Mouse (Mus musculus) thymus, adult 2 months (tissue): Measurements from ENCODE around the gene Ipcef1.

Experiments
- CTCF ChIP-seq: fragments of 200-500 bp; IDR thresholded peaks from 2 replicates; pipeline ENCODE4 v1.5.1; 2012; ENCODE audit warnings: mild to moderate bottlenecking, control low read depth, low read length, moderate library complexity, borderline replicate concordance; ENCODE audit not compliant: control insufficient read depth, poor library complexity, insufficient read depth; ENCODE audit errors: extremely low read depth
- POLR2A ChIP-seq: fragments of 200-500 bp; IDR thresholded peaks from 2 replicates; pipeline ENCODE4 v1.6.1; 2012; ENCODE audit warnings: mild to moderate bottlenecking, low read length, control low read depth, moderate library complexity; ENCODE audit not compliant: control insufficient read depth, poor library complexity, insufficient read depth; ENCODE audit errors: extremely low read depth

DNA sequence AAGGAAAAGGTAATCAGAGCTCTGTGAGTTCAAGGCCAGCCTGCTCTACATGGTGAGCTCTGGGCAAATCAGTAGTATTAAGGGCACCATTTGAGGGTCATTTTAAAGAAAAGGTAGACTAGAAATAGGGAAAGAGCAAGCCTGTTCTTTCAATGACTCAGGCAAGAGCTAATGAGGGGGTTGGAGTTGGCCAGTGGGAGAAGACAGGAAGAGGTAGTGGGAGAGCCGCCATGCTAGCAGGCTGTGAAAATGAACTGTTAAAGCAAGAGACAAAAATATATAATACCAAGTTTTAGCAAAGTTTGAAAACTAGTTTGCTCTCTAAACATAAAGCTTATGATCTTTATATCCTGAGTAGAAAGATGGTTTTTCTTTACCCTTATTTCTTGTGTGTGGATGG is 121.9 kb downstream of the Ipcef1 start:
- TF ChIP-seq CTCF (no peak), POLR2A (no peak)
